ENCODE assay signal across 24 mouse cellular contexts in the genomic region with DNA sequence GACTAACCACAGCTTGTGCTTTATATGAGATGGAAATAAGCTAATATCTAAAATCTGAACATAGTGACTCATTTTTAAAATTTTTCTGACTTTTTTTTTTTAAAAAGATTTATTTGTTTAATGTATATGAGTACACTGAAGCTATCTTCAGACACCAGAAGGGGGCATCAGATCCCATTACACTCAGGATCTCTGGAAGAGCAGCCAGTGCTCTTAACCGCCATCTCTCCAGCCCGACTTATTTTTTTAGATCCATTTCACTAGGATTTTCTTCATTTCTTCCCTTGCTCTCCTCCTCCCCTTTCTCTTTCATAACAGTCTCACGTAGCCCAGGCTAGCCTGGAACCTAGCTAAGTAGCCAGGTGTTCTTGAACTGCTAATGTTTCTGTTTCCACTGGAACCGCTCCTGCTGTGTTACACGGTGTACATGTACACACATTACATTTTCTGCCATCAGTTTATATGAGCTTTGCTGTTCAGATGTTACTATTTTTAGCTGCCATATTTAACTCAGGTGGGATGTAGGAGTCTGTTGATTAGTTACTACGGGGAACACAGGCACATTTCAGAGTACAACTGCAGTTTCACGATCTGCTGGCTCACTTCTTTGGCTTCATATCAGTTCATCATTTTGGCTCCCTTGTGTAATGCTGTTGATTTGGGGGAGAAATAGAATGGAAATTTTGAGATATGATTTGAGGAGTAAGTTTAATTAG. TPM values are rescaled to one million over a fixed set of nuclear protein-coding genes. Genes with fewer than 3 reads are reported as not detected.
DNase-seq lines count a peak whose midpoint lies in the region; ATAC-seq and TF ChIP-seq lines count a peak whose summit lies in the region.
"Had no signal": no experiment of that assay in that cellular context is flagged by ENCODE, and none has a peak within 500 bp of the region (broad histone marks: within the 10 kb centered on the region; RNA-seq: fewer than 3 reads in every experiment).

No protein-coding gene starts in this region.

- WGBS in kidney, postnatal 0 days, result 62% methylated on average over 7 of the region's 7 CpGs
- 71% methylated on average over 7 of the region's 7 CpGs for WGBS in liver, embryonic 11.5 days

- DNase-seq in gastrocnemius, adult 2 months, result no peak
- DNase-seq in gastrocnemius, postnatal 36 days, result no peak
- DNase-seq in kidney, postnatal 0 days (ENCODE audit: low spot score), result no peak
- no peak for DNase-seq in kidney, postnatal 25 days
- peak; percentile 42 for DNase-seq in 3134 (ENCODE audit: extremely low read depth, insufficient read length, low spot score)
- peak; percentile 68 for DNase-seq in brain, adult 2 months (ENCODE audit: low read depth, low spot score)
- no peak for DNase-seq in urinary bladder, adult 18-20 months (ENCODE audit: low spot score in 2 of 2)
- DNase-seq in liver, embryonic 11.5 days (ENCODE audit: low spot score), result no peak
- DNase-seq: cerebellum, postnatal 10 days; gastrocnemius, postnatal 25 days; heart, postnatal 4 days; kidney, adult 18-20 months; kidney, postnatal 14 days; liver; right cerebral cortex, postnatal 4 days; thymus, postnatal 36 days had no signal

- H3K4me1 ChIP-seq in kidney, postnatal 0 days (replicated peaks; ENCODE audit: insufficient read depth, low read length), result no peaks in the 10 kb centered on the region
- H3K4me1 ChIP-seq in liver, embryonic 11.5 days (replicated peaks; ENCODE audit: control insufficient read depth, insufficient read depth, low read length), result no peaks in the 10 kb centered on the region
- H3K4me1 ChIP-seq: embryonic facial prominence, embryonic 12.5 days; heart, embryonic 13.5 days; lung, embryonic 15.5 days; neural tube, embryonic 12.5 days had no signal

- H3K4me3 ChIP-seq in gastrocnemius, adult 2 months, result no peak overlapping the region
- no peak overlapping the region for H3K4me3 ChIP-seq in kidney, postnatal 0 days (replicated peaks; ENCODE audit: low read depth, low read length)
- H3K4me3 ChIP-seq in liver, embryonic 11.5 days (ENCODE audit: low read depth, low read length), result no peak overlapping the region
- H3K4me3 ChIP-seq: embryonic facial prominence, embryonic 12.5 days; heart, embryonic 13.5 days; lung, embryonic 15.5 days; neural tube, embryonic 12.5 days had no signal

- H3K4me2 ChIP-seq in kidney, postnatal 0 days (ENCODE audit: low read length), result no peak overlapping the region
- no peak overlapping the region for H3K4me2 ChIP-seq in liver, embryonic 11.5 days
- H3K4me2 ChIP-seq: embryonic facial prominence, embryonic 12.5 days; heart, embryonic 13.5 days; lung, embryonic 15.5 days; neural tube, embryonic 12.5 days had no signal

- intact Hi-C loops in gastrocnemius, adult 2 months (cut with DNase I), result no loop called here
- intact Hi-C loops in gastrocnemius, postnatal 36 days (cut with DNase I), result no loop called here

- H3K36me3 ChIP-seq in kidney, postnatal 0 days (ENCODE audit: insufficient read depth, low read length), result no peaks in the 10 kb centered on the region
- no peaks in the 10 kb centered on the region for H3K36me3 ChIP-seq in liver, embryonic 11.5 days (ENCODE audit: control insufficient read depth, insufficient read depth, low read length)
- H3K36me3 ChIP-seq: embryonic facial prominence, embryonic 12.5 days; heart, embryonic 13.5 days; lung, embryonic 15.5 days; neural tube, embryonic 12.5 days had no signal

- H3K27me3 ChIP-seq in kidney, postnatal 0 days (ENCODE audit: insufficient read depth, low read length), result no peaks in the 10 kb centered on the region
- no peaks in the 10 kb centered on the region for H3K27me3 ChIP-seq in liver, embryonic 11.5 days (replicated peaks; ENCODE audit: control insufficient read depth, insufficient read depth, low read length)
- H3K27me3 ChIP-seq: embryonic facial prominence, embryonic 12.5 days; lung, embryonic 15.5 days; neural tube, embryonic 12.5 days had no signal

- no peak overlapping the region for H3K9ac ChIP-seq in kidney, postnatal 0 days (ENCODE audit: low read depth, low read length)
- no peak overlapping the region for H3K9ac ChIP-seq in liver, embryonic 11.5 days (ENCODE audit: low read depth, low read length)
- H3K9ac ChIP-seq: embryonic facial prominence, embryonic 12.5 days; heart, embryonic 13.5 days; lung, embryonic 15.5 days; neural tube, embryonic 12.5 days had no signal

- no peak overlapping the region for H3K27ac ChIP-seq in gastrocnemius, adult 2 months
- no peak overlapping the region for H3K27ac ChIP-seq in kidney, postnatal 0 days
- no peak overlapping the region for H3K27ac ChIP-seq in liver, embryonic 11.5 days (ENCODE audit: low read depth, low read length)
- H3K27ac ChIP-seq: embryonic facial prominence, embryonic 12.5 days; heart, embryonic 13.5 days; lung, embryonic 15.5 days; neural tube, embryonic 12.5 days had no signal

- H3K9me3 ChIP-seq in kidney, postnatal 0 days (replicated peaks; ENCODE audit: low read length), result no peaks in the 10 kb centered on the region
- no peaks in the 10 kb centered on the region for H3K9me3 ChIP-seq in liver, embryonic 11.5 days (ENCODE audit: control insufficient read depth, low read length)
- H3K9me3 ChIP-seq: embryonic facial prominence, embryonic 12.5 days; heart, embryonic 13.5 days; lung, embryonic 15.5 days; neural tube, embryonic 12.5 days had no signal

- ATAC-seq in kidney, postnatal 0 days (replicated peaks; ENCODE audit: low FRiP score, low read depth), result no peak
- ATAC-seq in liver, embryonic 11.5 days (replicated peaks; ENCODE audit: low FRiP score), result no peak
- ATAC-seq: midbrain, embryonic 16.5 days had no signal

- TF ChIP-seq CTCF in gastrocnemius, adult 2 months (IDR thresholded peaks at IDR 0.05), result peak; percentile 15; the same call in 1 of the 2 replicates
- peak; percentile 24; the same call in 1 of the 2 replicates for TF ChIP-seq CTCF in kidney, postnatal 0 days (IDR thresholded peaks at IDR 0.05; ENCODE audit: low read depth)

RNA-seq across cellular contexts. Expression of gene BC035947, which starts 18.7 kb away (rescaled TPM):
- not detected for total RNA-seq in gastrocnemius, adult 2 months (2021)
- not detected for total RNA-seq in gastrocnemius, postnatal 36 days (2021)
- 2.5 and 2.8 TPM in 2 replicates for polyA plus RNA-seq in kidney, postnatal 0 days (2015; fragmentation: Nextera tagmentation; extraction: Ambion mirVana)
- not detected in 2 replicates for polyA plus RNA-seq in liver, embryonic 11.5 days (2014; fragmentation: Nextera tagmentation; extraction: Ambion mirVana)
- total RNA-seq: gastrocnemius, postnatal 25 days; heart, postnatal 4 days; megakaryocyte progenitor cell, adult 5-6 weeks had no signal

RNA-seq across cellular contexts. Expression of gene Mogat1, which starts 19.9 kb away (rescaled TPM):
- total RNA-seq in gastrocnemius, adult 2 months (2021), result not detected
- total RNA-seq in gastrocnemius, postnatal 36 days (2021), result not detected
- polyA plus RNA-seq in kidney, postnatal 0 days (2015; fragmentation: Nextera tagmentation; extraction: Ambion mirVana), result 2.0 and 3.0 TPM in 2 replicates
- not detected in 2 replicates for polyA plus RNA-seq in liver, embryonic 11.5 days (2014; fragmentation: Nextera tagmentation; extraction: Ambion mirVana)
- total RNA-seq: ES-E14; heart, postnatal 4 days; left cerebral cortex, postnatal 36 days; megakaryocyte progenitor cell, adult 5-6 weeks had no signal
- polyA plus RNA-seq: heart, embryonic 13.5 days had no signal

RNA-seq across cellular contexts. Expression of gene Farsb, which starts 42.0 kb away (rescaled TPM):
- 10 to 100 TPM; 58.4 to 62.8 TPM for total RNA-seq in gastrocnemius, adult 2 months (2021)
- total RNA-seq in gastrocnemius, postnatal 36 days (2021), result 10 to 100 TPM; 46.8 to 54.3 TPM
- 94.3 and 98.7 TPM in 2 replicates for polyA plus RNA-seq in kidney, postnatal 0 days (2015; fragmentation: Nextera tagmentation; extraction: Ambion mirVana)
- polyA plus RNA-seq in liver, embryonic 11.5 days (2014; fragmentation: Nextera tagmentation; extraction: Ambion mirVana), result 204 and 227 TPM in 2 replicates

Comparison
In these comparisons a context has a peak if more than half of its experiments do, and no peak if none do; other contexts are left out.
1. DNase-seq: peak in 3134 (single experiment) and brain, adult 2 months (single experiment); none in gastrocnemius, adult 2 months (single experiment), gastrocnemius, postnatal 36 days (0 of 2), kidney, postnatal 0 days (single experiment), kidney, postnatal 25 days (0 of 2), urinary bladder, adult 18-20 months (0 of 2) and liver, embryonic 11.5 days (single experiment).